Mouse (Mus musculus): ENCODE measurements around the gene Olfr648. TPM values are rescaled to one million over a fixed set of nuclear protein-coding genes. Genes with fewer than 3 reads are reported as not detected.

The Olfr648 gene
- total RNA-seq, 2 experiments from 2014 or later: 0.20 to 0.26 TPM

GRCm38 (mm10) chr7:104167105-104167504 is 16.1 kb downstream of the Olfr648 start:
- peak; percentile 25; the same call in 1 of the 2 replicates for TF ChIP-seq CTCF (conservative IDR thresholded peaks at IDR 0.05)
- DNase-seq (ENCODE audit: low spot score in 2 of 2): no peak
- no peak overlapping the region for H3K27ac ChIP-seq
- no peak overlapping the region for H3K4me3 ChIP-seq

- DNase-seq (ENCODE audit: low spot score in 2 of 2): no peak
- no peak within 1 kb of the TSS for H3K27ac ChIP-seq
- no peak for TF ChIP-seq CTCF (conservative IDR thresholded peaks at IDR 0.05)
- no peak within 1 kb of the TSS for H3K4me3 ChIP-seq
Measured at GRCm38 (mm10) chr7:104150456-104150855, 32.7 kb downstream of the Olfr648 start, which contains the start of gene Ubqlnl. Ubqlnl (minus strand) TSS chr7:104150556.

GRCm38 (mm10) chr7:104143179-104143578 is 40.0 kb downstream of the Olfr648 start, which contains the start of gene Ubqln3:
Ubqln3 (minus strand) TSS chr7:104143279.
- Histone ChIP-seq H3K27ac (no peak within 1 kb of the TSS), H3K4me3 (no peak within 1 kb of the TSS)
- no peak for DNase-seq (ENCODE audit: low spot score in 2 of 2)
- TF ChIP-seq CTCF (conservative IDR thresholded peaks at IDR 0.05): no peak

GRCm38 (mm10) chr7:104137305-104137704 is 45.9 kb downstream of the Olfr648 start, which contains the start of gene Olfr643:
Olfr643 (minus strand) TSS chr7:104137405.
- no peak within 1 kb of the TSS for H3K27ac ChIP-seq
- no peak within 1 kb of the TSS for H3K4me3 ChIP-seq
- TF ChIP-seq CTCF (conservative IDR thresholded peaks at IDR 0.05): no peak
- DNase-seq (ENCODE audit: low spot score in 2 of 2): no peak

GRCm38 (mm10) chr7:104129726-104130125 is 53.5 kb downstream of the Olfr648 start, which contains the start of gene Ubqln5:
Ubqln5 (minus strand) TSS chr7:104129826.
- H3K4me3 ChIP-seq: no peak within 1 kb of the TSS
- TF ChIP-seq CTCF (conservative IDR thresholded peaks at IDR 0.05): no peak
- DNase-seq (ENCODE audit: low spot score in 2 of 2): no peak
- no peak within 1 kb of the TSS for H3K27ac ChIP-seq

Other genes starting within 250 kb of the Olfr648 start
- gene Olfr632, start 249.0 kb downstream of the Olfr648 start, total RNA-seq (2021): not detected
- not detected for gene Olfr633, start 239.0 kb downstream of the Olfr648 start, total RNA-seq (2021)
- under 1 TPM; 0.05 to 0.07 TPM for gene Olfr635, start 212.2 kb downstream of the Olfr648 start, total RNA-seq (2021)
- gene Olfr638, start 184.6 kb downstream of the Olfr648 start, total RNA-seq (2021): not detected
- gene Olfr639, start 166.1 kb downstream of the Olfr648 start, total RNA-seq (2021): under 1 TPM; 0.07 to 0.10 TPM
- not detected for gene Olfr640, start 157.8 kb downstream of the Olfr648 start, total RNA-seq (2021)
- gene Olfr641, start 147.9 kb downstream of the Olfr648 start, total RNA-seq (2021): not detected
- not detected for gene Olfr642, start 130.7 kb downstream of the Olfr648 start, total RNA-seq (2021)
- gene 4930516K23Rik, start 121.9 kb downstream of the Olfr648 start, total RNA-seq (2021): not detected
- not detected for gene Olfr644, start 111.5 kb downstream of the Olfr648 start, total RNA-seq (2021)
- not detected for gene Olfr645, start 97.9 kb downstream of the Olfr648 start, total RNA-seq (2021)
- under 1 TPM in 1 of 2 experiments, not detected in 1; 0.18 TPM for gene Olfr646, start 78.5 kb downstream of the Olfr648 start, total RNA-seq (2021)
- not detected for gene Ubqln5, start 53.6 kb downstream of the Olfr648 start, total RNA-seq (2021)
- not detected for gene Olfr643, start 46.0 kb downstream of the Olfr648 start, total RNA-seq (2021)
- not detected for gene Ubqln3, start 40.1 kb downstream of the Olfr648 start, total RNA-seq (2021)
- gene Ubqlnl, start 32.8 kb downstream of the Olfr648 start, total RNA-seq (2021): not detected
- gene Olfm5, start 18.6 kb downstream of the Olfr648 start, total RNA-seq (2021): not detected
- gene Olfr649, start 12.6 kb upstream of the Olfr648 start, total RNA-seq (2021): not detected
- under 1 TPM; 0.25 to 0.28 TPM for gene Trim6, start 35.4 kb upstream of the Olfr648 start, total RNA-seq (2021)
- 1 to 10 TPM; 1.1 to 2.0 TPM for gene Trim34a, start 61.1 kb upstream of the Olfr648 start, total RNA-seq (2021)
- under 1 TPM; 0.49 to 0.76 TPM for gene Trim5, start 104.7 kb upstream of the Olfr648 start, total RNA-seq (2021)
- 1 to 10 TPM; 2.5 to 2.9 TPM for gene Trim12a, start 132.1 kb upstream of the Olfr648 start, total RNA-seq (2021)
- not detected for gene Trim34b, start 146.1 kb upstream of the Olfr648 start, total RNA-seq (2021)
- 1 to 10 TPM; 1.5 to 2.1 TPM for gene Trim12c, start 170.0 kb upstream of the Olfr648 start, total RNA-seq (2021)
- not detected for gene Trim30b, start 186.5 kb upstream of the Olfr648 start, total RNA-seq (2021)
- gene Trim30c, start 217.4 kb upstream of the Olfr648 start, total RNA-seq (2021): not detected

Measured in layer of hippocampus, adult 2 months (tissue).